Mouse (Mus musculus) heart, embryonic 16.5 days (tissue): ENCODE data around the gene Pdhx. TPM values are rescaled to one million over a fixed set of nuclear protein-coding genes. Genes with fewer than 3 reads are reported as not detected.

Experiments used
- ATAC-seq: fragments of 200-750 bp; cut with Nextera tagmentation; replicated peaks from 2 replicates; pipeline ENCODE4 v1.8.0; 2017; ENCODE audit warnings: moderate number of reproducible peaks; ENCODE audit not compliant: insufficient read depth, low FRiP score; ENCODE audit errors: extremely low read depth
- H3K27ac ChIP-seq: fragments of 300-500 bp; sonication (generic); 2 replicates; pipeline ENCODE4 v1.5.1; 2014; ENCODE audit warnings: mild to moderate bottlenecking, low read length, control low read depth, moderate library complexity
- H3K27me3 ChIP-seq: fragments of 300-500 bp; sonication (generic); 2 replicates; pipeline ENCODE4 v1.6.1; 2014; ENCODE audit warnings: low read length, mixed read lengths; ENCODE audit not compliant: control insufficient read depth, insufficient read depth
- H3K36me3 ChIP-seq: fragments of 300-500 bp; sonication (generic); 2 replicates; pipeline ENCODE4 v1.6.1; 2014; ENCODE audit not compliant: control insufficient read depth, insufficient read depth
- H3K4me1 ChIP-seq: fragments of 300-500 bp; sonication (generic); 2 replicates; pipeline ENCODE4 v1.6.1; 2014; ENCODE audit warnings: low read length, mixed read lengths; ENCODE audit not compliant: control insufficient read depth, insufficient read depth
- H3K4me2 ChIP-seq: fragments of 300-500 bp; sonication (generic); 2 replicates; pipeline ENCODE4 v1.6.1; 2014; ENCODE audit warnings: low read depth, mild to moderate bottlenecking, control low read depth, low read length
- H3K4me3 ChIP-seq: fragments of 300-500 bp; sonication (generic); 2 replicates; pipeline ENCODE4 v1.5.1; 2014; ENCODE audit warnings: mild to moderate bottlenecking, control low read depth, low read length
- H3K9ac ChIP-seq: fragments of 300-500 bp; sonication (generic); 2 replicates; pipeline ENCODE4 v1.6.1; 2014; ENCODE audit warnings: low read length, control low read depth
- H3K9me3 ChIP-seq: fragments of 300-500 bp; sonication (generic); replicated peaks from 2 replicates; pipeline ENCODE4 v1.6.1; 2016; ENCODE audit warnings: low read length; ENCODE audit not compliant: control insufficient read depth
- WGBS: fragments of 180-500 bp; shearing (Covaris S2); extraction: QIAGEN DNeasy Blood & Tissue Kit; methylation state at CpG from one replicate; pipeline ENCODE4 v1.1.7; 2014; 5-methylcytosine and 5-hydroxymethylcytosine counted together
- polyA plus RNA-seq: library from polyadenylated mRNA; unstranded; fragments of >200 nt; fragmentation: Nextera tagmentation; extraction: Ambion mirVana; gene quantifications from 2 replicates; pipeline ENCODE4 v1.2.1, GENCODE M21; 2015

Gene Pdhx
- polyA plus RNA-seq, 1 experiment from 2014 or later = 69.3 TPM

DNA sequence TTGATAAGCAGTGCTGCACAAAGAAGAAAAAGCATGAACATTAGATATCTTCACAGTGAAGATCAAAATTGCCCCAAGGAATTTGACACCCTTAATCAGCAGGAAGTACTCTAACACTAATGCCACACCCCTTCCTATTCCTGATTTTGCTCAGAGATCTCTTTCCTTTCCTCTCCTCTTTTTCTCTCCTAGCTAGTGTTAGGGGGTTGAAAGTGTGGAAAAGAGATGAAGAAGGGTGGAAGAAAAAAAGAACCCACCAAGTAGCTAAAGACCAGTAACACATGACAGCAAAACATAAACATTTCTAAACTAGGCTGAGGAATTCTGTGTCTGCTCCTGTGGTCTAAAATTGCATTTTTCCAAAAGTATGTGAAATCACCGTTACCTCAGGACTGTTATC lies 4.7 kb downstream of the Pdhx start:
- H3K4me1 ChIP-seq = peaks cover 22% of the 10 kb centered on the region
- ATAC-seq = no peak
- WGBS = 47% methylated on average over 1 of the region's 1 CpGs
- no peak overlapping the region for H3K4me2 ChIP-seq
- no peaks in the 10 kb centered on the region for H3K27me3 ChIP-seq
- no peak overlapping the region for H3K9ac ChIP-seq
- H3K9me3 ChIP-seq = no peaks in the 10 kb centered on the region
- H3K36me3 ChIP-seq = no peaks in the 10 kb centered on the region
- no peak overlapping the region for H3K4me3 ChIP-seq
- H3K27ac ChIP-seq = no peak overlapping the region

DNA sequence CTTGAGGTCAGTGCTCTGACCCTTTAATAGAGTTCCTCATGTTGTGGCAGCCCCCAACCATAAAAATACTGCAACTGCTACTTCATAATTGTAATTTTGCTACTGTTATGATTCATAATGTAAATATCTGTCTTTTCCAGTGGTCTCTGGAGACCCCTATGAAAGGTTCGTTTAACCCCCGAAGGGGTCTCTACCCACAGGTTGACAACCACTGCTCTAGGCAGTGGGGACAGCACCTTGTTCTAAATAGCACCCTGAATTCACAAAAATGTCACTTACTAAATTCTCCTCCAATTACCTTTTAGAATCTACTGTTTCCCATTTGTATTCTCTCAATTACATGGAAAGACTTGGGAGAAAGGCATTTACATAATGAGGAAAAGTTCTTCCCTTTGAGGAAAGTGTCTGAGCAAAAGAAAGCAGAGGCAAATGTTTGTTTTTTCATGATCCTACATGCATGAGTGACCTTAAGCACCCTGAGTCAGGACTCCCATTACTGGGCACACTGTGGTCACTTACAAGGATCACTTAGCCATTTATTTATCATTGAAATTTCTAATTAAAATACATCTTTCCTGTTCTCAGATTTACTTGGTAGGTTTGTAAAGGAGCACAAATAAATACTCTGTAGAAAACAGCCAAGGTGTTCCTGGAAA lies 5.6 kb downstream of the Pdhx start:
- no peaks in the 10 kb centered on the region for H3K9me3 ChIP-seq
- no peaks in the 10 kb centered on the region for H3K27me3 ChIP-seq
- H3K9ac ChIP-seq = no peak overlapping the region
- H3K4me2 ChIP-seq = no peak overlapping the region
- H3K4me3 ChIP-seq = no peak overlapping the region
- ATAC-seq = no peak
- no peak overlapping the region for H3K27ac ChIP-seq
- H3K4me1 ChIP-seq = peaks cover 23% of the 10 kb centered on the region
- WGBS = 95% methylated on average over 2 of the region's 2 CpGs
- no peaks in the 10 kb centered on the region for H3K36me3 ChIP-seq

DNA sequence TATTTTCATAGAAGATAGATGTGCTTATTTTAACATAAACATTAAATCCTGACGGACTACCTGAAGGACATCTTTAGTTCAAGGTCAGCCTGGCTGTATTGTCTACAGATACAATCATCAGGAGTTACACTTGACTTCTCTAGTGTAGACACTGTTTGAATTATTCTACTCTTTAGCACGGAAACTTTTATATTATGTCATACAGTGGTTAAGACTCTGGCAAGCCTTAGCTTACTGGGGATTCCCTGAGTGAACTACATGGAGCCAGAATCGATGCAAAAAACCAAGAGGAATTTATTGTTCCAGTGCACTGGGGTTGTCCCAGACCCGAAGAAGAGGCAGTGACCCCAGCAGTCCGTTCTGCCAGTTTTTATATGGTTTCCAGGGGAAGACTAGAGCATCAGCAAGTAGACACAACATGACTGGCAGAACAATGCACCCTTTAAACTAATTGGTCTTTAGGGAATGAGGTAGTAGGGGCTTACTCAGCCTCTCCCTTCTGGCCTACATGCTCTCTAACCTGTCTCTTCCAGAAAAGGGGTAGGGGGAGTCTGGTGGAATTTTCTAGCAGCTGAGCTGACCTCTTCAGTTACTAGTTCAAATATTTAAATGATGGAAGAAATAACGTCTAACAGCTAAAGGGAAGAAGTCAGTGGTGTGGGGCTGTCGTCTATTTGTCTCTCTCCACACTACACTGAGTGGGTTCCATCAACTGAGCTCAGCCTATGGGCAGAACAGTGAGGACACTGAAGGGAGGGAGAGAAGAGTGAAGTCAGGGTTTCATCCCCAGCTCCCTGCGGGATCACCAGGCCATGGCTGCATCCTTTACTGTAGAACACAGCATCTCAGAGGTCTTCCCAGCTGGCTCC lies 6.4 kb downstream of the Pdhx start:
- no peaks in the 10 kb centered on the region for H3K36me3 ChIP-seq
- H3K27me3 ChIP-seq = no peaks in the 10 kb centered on the region
- H3K27ac ChIP-seq = no peak overlapping the region
- H3K4me1 ChIP-seq = peaks cover 18% of the 10 kb centered on the region
- H3K4me3 ChIP-seq = no peak overlapping the region
- ATAC-seq = no peak
- H3K9me3 ChIP-seq = no peaks in the 10 kb centered on the region
- no peak overlapping the region for H3K9ac ChIP-seq
- no peak overlapping the region for H3K4me2 ChIP-seq
- WGBS = 77% methylated on average over 8 of the region's 8 CpGs

GRCm38 (mm10) chr2:103062865-103063264 lies 10.4 kb downstream of the Pdhx start:
- Histone ChIP-seq H3K27me3 (no peaks in the 10 kb centered on the region), H3K9ac (no peak overlapping the region), H3K9me3 (no peaks in the 10 kb centered on the region), H3K36me3 (no peaks in the 10 kb centered on the region), H3K4me2 (no peak overlapping the region), H3K4me3 (no peak overlapping the region), H3K27ac (no peak overlapping the region), H3K4me1 (peaks cover 11% of the 10 kb centered on the region)
- WGBS = 12% methylated on average over 3 of the region's 3 CpGs
- no peak for ATAC-seq

DNA sequence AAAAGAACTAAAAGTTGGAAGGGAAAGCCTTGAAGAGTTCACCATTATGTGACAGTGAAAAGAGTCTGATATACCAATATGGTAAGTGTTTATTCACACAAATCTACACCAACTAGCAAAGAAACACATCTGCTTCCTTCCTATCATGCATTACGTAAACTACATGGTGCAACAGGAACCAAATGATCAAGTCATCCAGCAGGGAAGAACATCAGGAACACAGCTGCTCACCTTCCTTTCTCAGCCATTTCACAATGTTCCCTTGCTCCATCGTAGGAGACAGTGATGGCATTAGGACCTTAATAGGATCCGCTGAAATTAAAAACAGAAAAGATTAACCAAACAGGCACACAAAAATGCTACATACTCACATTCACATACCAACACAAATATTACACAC lies 15.0 kb downstream of the Pdhx start:
- WGBS = 91% methylated on average over 3 of the region's 3 CpGs
- no peaks in the 10 kb centered on the region for H3K9me3 ChIP-seq
- H3K4me1 ChIP-seq = peaks cover 7% of the 10 kb centered on the region
- H3K4me3 ChIP-seq = no peak overlapping the region
- no peak overlapping the region for H3K9ac ChIP-seq
- H3K36me3 ChIP-seq = no peaks in the 10 kb centered on the region
- H3K27me3 ChIP-seq = no peaks in the 10 kb centered on the region
- no peak overlapping the region for H3K4me2 ChIP-seq
- no peak for ATAC-seq
- H3K27ac ChIP-seq = no peak overlapping the region

DNA sequence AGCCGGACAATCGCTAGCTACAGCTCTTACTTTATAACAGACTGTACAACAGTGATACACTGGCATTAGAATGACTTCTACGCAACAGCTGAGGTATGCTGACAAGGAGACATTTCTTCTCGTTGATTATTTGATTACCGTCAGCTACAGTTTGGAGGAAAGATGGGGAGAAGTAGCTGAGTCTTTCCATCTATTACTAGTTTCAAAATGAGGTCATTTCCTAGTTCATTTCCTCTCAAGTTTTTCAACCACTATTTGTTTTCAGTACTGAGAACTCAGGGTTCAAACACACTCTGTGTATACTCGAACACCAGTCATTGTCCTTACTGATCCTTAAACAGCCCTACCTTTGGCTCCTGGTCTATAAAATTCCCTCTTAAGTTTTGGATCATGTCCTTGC lies 17.5 kb downstream of the Pdhx start:
- Histone ChIP-seq H3K4me3 (no peak overlapping the region), H3K4me2 (no peak overlapping the region), H3K4me1 (peaks cover 6% of the 10 kb centered on the region; the same call in 1 of the 2 replicates), H3K9ac (no peak overlapping the region), H3K36me3 (no peaks in the 10 kb centered on the region), H3K27me3 (no peaks in the 10 kb centered on the region), H3K27ac (no peak overlapping the region), H3K9me3 (no peaks in the 10 kb centered on the region)
- WGBS = 82% methylated on average over 6 of the region's 6 CpGs
- no peak for ATAC-seq

DNA sequence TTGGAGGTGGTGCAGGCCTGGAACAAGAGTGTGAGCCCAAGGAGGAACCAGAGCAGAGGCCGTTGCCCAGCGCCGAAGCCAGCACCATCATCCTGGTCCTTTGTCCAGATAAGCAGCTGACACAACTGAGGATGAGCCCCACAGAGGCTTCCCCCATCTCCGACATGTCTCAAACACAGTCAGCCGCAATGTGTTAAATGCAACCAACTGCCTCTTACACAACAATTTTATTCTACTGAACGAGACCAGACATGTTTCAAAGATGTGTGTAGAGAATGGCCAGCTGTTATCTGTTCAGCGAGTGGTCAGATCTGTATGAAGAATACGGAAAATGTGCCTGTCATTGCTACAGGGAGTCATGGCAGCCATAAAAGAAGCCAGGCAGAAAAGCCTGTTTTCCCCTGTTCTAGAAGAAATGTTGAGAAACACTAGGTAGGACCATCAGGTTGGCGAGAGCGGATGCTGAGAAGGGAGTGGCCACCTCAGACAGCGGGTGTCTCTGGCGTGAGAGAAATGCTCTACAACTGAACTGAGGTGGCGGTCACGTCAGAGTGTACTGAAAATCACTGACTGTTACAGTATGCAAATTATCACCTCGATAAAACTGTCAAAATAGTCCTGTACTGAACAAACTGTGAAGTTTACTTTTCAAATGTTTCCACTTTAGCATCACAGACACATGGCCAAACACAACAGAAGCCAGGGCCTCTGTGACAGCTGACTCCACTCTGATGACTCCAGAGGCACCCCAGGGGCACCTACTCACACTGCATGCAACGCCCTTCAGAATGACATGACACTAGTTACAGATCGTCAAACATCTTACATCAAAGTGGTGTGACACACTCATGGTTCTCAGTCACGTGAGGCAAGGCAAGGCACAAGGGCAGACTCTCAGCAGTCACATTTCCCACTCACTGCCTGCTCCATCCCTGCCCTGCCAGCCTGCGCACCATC lies 21.1 kb downstream of the Pdhx start:
- WGBS = 69% methylated on average over 19 of the region's 19 CpGs
- no peaks in the 10 kb centered on the region for H3K9me3 ChIP-seq
- no peak overlapping the region for H3K27ac ChIP-seq
- H3K9ac ChIP-seq = no peak overlapping the region
- H3K27me3 ChIP-seq = no peaks in the 10 kb centered on the region
- H3K4me2 ChIP-seq = no peak overlapping the region
- no peak overlapping the region for H3K4me3 ChIP-seq
- no peaks in the 10 kb centered on the region; the same call in 1 of the 2 replicates for H3K36me3 ChIP-seq
- H3K4me1 ChIP-seq = no peaks in the 10 kb centered on the region
- no peak for ATAC-seq

DNA sequence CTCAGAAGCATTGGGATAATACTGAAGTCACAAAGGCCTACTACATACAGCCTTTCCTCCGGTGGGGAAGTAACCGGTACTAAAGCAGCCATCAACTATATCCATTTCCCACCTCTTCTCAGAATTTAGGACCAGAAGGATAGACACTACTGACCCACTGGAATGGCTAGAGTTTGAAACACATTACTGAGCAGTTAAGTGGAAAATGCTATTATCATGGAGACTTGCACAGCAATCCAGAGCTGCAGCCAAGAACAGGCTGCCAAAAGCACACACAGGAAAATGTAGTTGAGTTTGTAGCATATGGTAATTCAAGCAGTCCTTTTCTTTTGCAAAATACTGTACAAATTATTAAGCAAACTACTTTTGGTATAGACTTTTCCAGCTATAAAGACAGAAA lies 28.0 kb downstream of the Pdhx start:
- H3K9me3 ChIP-seq = no peaks in the 10 kb centered on the region
- 94% methylated on average over 2 of the region's 2 CpGs for WGBS
- H3K4me2 ChIP-seq = no peak overlapping the region
- H3K4me1 ChIP-seq = no peaks in the 10 kb centered on the region
- H3K27ac ChIP-seq = no peak overlapping the region
- H3K4me3 ChIP-seq = no peak overlapping the region
- ATAC-seq = no peak
- H3K36me3 ChIP-seq = peaks cover 5% of the 10 kb centered on the region; the same call in 1 of the 2 replicates
- no peak overlapping the region for H3K9ac ChIP-seq
- H3K27me3 ChIP-seq = no peaks in the 10 kb centered on the region
